Mouse (Mus musculus): ENCODE data around the gene D430042O09Rik.
A peak's percentile ranks its signal among the peaks of the same experiment; 100 is the strongest.

D430042O09Rik gene

GRCm38 (mm10) chr7:125741271-125741703, 33.6 kb downstream of the D430042O09Rik start:
- DNase-seq, result no peak

GRCm38 (mm10) chr7:125744774-125745173, 37.1 kb downstream of the D430042O09Rik start:
- no peak for DNase-seq

GRCm38 (mm10) chr7:125746621-125747315, 39.1 kb downstream of the D430042O09Rik start:
- DNase-seq, result no peak

GRCm38 (mm10) chr7:125747316-125747690, 39.6 kb downstream of the D430042O09Rik start:
- peak; percentile 11 for DNase-seq

GRCm38 (mm10) chr7:125748186-125748585, 40.5 kb downstream of the D430042O09Rik start:
- no peak for DNase-seq

- no peak for DNase-seq
Observed at GRCm38 (mm10) chr7:125752699-125753325, 45.1 kb downstream of the D430042O09Rik start.

- no peak for DNase-seq
Observed at GRCm38 (mm10) chr7:125753326-125753715, 45.6 kb downstream of the D430042O09Rik start.

- DNase-seq, result no peak
Observed at GRCm38 (mm10) chr7:125756806-125757205, 49.1 kb downstream of the D430042O09Rik start.

GRCm38 (mm10) chr7:125757896-125758623, 50.4 kb downstream of the D430042O09Rik start:
- no peak for DNase-seq

- no peak for DNase-seq
Observed at GRCm38 (mm10) chr7:125762289-125762688, 54.6 kb downstream of the D430042O09Rik start.

GRCm38 (mm10) chr7:125762883-125763830, 55.5 kb downstream of the D430042O09Rik start:
- DNase-seq, result no peak

GRCm38 (mm10) chr7:125764373-125764772, 56.7 kb downstream of the D430042O09Rik start:
- DNase-seq, result no peak

- DNase-seq, result peak; percentile 47
Observed at GRCm38 (mm10) chr7:125766976-125767831, 59.5 kb downstream of the D430042O09Rik start.

- DNase-seq, result no peak
Observed at GRCm38 (mm10) chr7:125772961-125773571, 65.4 kb downstream of the D430042O09Rik start.

- DNase-seq, result peak; percentile 27
Observed at GRCm38 (mm10) chr7:125783206-125783605, 75.5 kb downstream of the D430042O09Rik start.

- DNase-seq, result no peak
Observed at GRCm38 (mm10) chr7:125786105-125786504, 78.4 kb downstream of the D430042O09Rik start.

GRCm38 (mm10) chr7:125787046-125787445, 79.4 kb downstream of the D430042O09Rik start:
- no peak for DNase-seq

GRCm38 (mm10) chr7:125790039-125790438, 82.4 kb downstream of the D430042O09Rik start:
- DNase-seq, result no peak

GRCm38 (mm10) chr7:125806571-125806970, 98.9 kb downstream of the D430042O09Rik start:
- DNase-seq, result no peak

- DNase-seq, result no peak
Observed at GRCm38 (mm10) chr7:125808210-125808609, 100.5 kb downstream of the D430042O09Rik start.

GRCm38 (mm10) chr7:125812721-125813120, 105.0 kb downstream of the D430042O09Rik start:
- no peak for DNase-seq

Data from thymus, postnatal 14 days (tissue).